Mouse (Mus musculus) heart, adult 2 months (tissue): ENCODE results near the gene Ern1. TPM values are rescaled to one million over a fixed set of nuclear protein-coding genes. Genes with fewer than 3 reads are reported as not detected.

Source experiments
- DNase-seq, 2 experiments: peaks; one replicate each; pipeline ENCODE4 v3.0.0; 2021
- H3K27ac ChIP-seq: fragments of 200-600 bp; 2 replicates; pipeline ENCODE4 v1.8.1; 2022
- H3K27me3 ChIP-seq: fragments of 200-500 bp; 2 replicates; pipeline ENCODE4 v1.6.1; 2012; ENCODE audit warnings: mild to moderate bottlenecking, low read length, inconsistent platforms, mixed read lengths; ENCODE audit not compliant: control insufficient read depth, insufficient read depth
- H3K36me3 ChIP-seq: fragments of 200-500 bp; 2 replicates; pipeline ENCODE4 v1.6.1; 2012; ENCODE audit warnings: low read length, inconsistent platforms; ENCODE audit not compliant: control insufficient read depth, insufficient read depth
- H3K4me1 ChIP-seq: fragments of 200-500 bp; 2 replicates; pipeline ENCODE4 v1.6.1; 2011; ENCODE audit warnings: low read length; ENCODE audit not compliant: control insufficient read depth, insufficient read depth
- H3K4me3 ChIP-seq: fragments of 200-600 bp; 2 replicates; pipeline ENCODE4 v1.8.1; 2022
- H3K79me2 ChIP-seq: fragments of 200-500 bp; replicated peaks from 2 replicates; pipeline ENCODE4 v1.6.1; 2012; ENCODE audit warnings: mild to moderate bottlenecking, inconsistent platforms, low read length, moderate library complexity, mixed read lengths; ENCODE audit not compliant: control insufficient read depth, insufficient read depth
- H3K9ac ChIP-seq: fragments of 200-500 bp; 2 replicates; pipeline ENCODE4 v1.6.1; 2012; ENCODE audit warnings: low read depth, mild to moderate bottlenecking, control low read depth, inconsistent platforms, low read length, mixed read lengths
- CTCF ChIP-seq: fragments of 200-600 bp; IDR thresholded peaks from 2 replicates; pipeline ENCODE4 v1.8.1; 2022; ENCODE audit warnings: antibody characterized with exemption, mild to moderate bottlenecking, moderate library complexity
- EP300 ChIP-seq: fragments of 200-500 bp; IDR thresholded peaks from 2 replicates; pipeline ENCODE4 v1.6.1; 2011; ENCODE audit warnings: low read depth, low read length, control low read depth; ENCODE audit not compliant: insufficient read depth
- POLR2A ChIP-seq: fragments of 200-500 bp; IDR thresholded peaks from 2 replicates; pipeline ENCODE4 v1.6.1; 2011; ENCODE audit warnings: mild to moderate bottlenecking, low read depth, low read length, control low read depth; ENCODE audit not compliant: insufficient read depth
- WGBS: fragments of 180-500 bp; shearing (Covaris S2); methylation state at CpG from one replicate; pipeline ENCODE4 v1.1.7; 2018; 5-methylcytosine and 5-hydroxymethylcytosine counted together
- intact Hi-C: fragments of 180-260 bp; cut with DNase I; formaldehyde crosslinking; loops from one replicate; pipeline ENCODE4 v1.15.1; 2025
- polyA plus RNA-seq: library from polyadenylated mRNA; depleted of rRNA; stranded (reverse); fragments of >200 nt; gene quantifications from 2 replicates; pipeline ENCODE4 v1.2.3, GENCODE M21; 2012
- total RNA-seq, 2 experiments: library from RNA; stranded (reverse); gene quantifications; 2 replicates each; pipeline ENCODE4 v1.2.3; 2021

The Ern1 gene
- total and polyA plus RNA-seq, 3 experiments: 6.4 to 13.9 (median 10.2) TPM

DNA sequence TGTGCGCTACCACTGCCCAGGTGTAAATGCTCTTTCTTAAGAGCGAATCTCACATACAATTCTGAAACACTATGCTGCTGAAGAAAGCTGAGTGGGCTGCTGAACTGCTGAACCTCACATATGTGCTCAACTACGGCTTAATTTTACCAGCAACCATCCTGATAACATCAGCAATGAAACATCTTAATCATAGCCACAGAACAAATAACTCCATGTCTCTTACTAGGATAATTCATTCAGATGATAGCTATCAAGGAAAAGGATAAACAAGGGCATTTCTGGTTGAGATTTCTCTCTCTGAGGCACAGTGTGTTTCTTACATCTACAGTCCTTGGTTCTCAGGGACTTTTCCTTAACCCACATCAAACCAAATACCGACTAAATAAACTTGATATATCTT, 2.8 kb downstream of the Ern1 start:
- TF ChIP-seq CTCF (no peak), POLR2A (no peak), EP300 (no peak)
- Histone ChIP-seq H3K4me3 (no peak overlapping the region), H3K27me3 (no peaks in the 10 kb centered on the region), H3K4me1 (peaks cover 1% of the 10 kb centered on the region; the same call in 1 of the 2 replicates), H3K9ac (no peak overlapping the region), H3K79me2 (0 out of 2 replicates have a peak, but pooled peaks cover 5% of the 10 kb centered on the region), H3K36me3 (0 out of 2 replicates have a peak, but pooled peaks cover 2% of the 10 kb centered on the region), H3K27ac (no peak overlapping the region)
- DNase-seq: no peak
- intact Hi-C loops: no loop called here
- WGBS: 92% methylated on average over 4 of the region's 4 CpGs

DNA sequence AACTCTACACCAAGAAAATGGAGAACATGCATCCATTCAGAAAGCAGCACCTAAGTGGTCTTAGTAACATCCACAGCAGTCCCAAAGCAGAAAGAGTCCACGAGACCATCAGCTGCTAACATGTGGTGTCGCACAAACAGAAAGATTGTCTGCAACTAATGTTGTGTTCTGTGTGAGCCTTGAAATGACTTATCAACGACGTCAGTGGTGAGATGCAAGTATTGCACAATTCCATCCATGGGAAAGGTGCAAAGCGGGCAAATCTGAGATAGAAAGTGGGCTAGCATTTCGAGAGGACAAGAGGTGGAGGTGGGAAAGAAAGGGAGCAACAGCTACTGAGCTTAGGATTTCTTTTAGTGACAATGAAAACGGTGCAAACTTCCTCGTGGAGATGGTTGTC, 4.8 kb downstream of the Ern1 start:
- 0 out of 2 replicates have a peak, but pooled peaks cover 5% of the 10 kb centered on the region for H3K79me2 ChIP-seq
- TF ChIP-seq POLR2A (no peak), CTCF (no peak), EP300 (no peak)
- H3K4me1 ChIP-seq: peaks cover 2% of the 10 kb centered on the region; the same call in 1 of the 2 replicates
- no peaks in the 10 kb centered on the region for H3K27me3 ChIP-seq
- intact Hi-C loops: no loop called here
- H3K9ac ChIP-seq: no peak overlapping the region
- WGBS: 81% methylated on average over 8 of the region's 8 CpGs
- H3K36me3 ChIP-seq: 0 out of 2 replicates have a peak, but pooled peaks cover 2% of the 10 kb centered on the region
- no peak overlapping the region for H3K27ac ChIP-seq
- DNase-seq: no peak
- no peak overlapping the region for H3K4me3 ChIP-seq

DNA sequence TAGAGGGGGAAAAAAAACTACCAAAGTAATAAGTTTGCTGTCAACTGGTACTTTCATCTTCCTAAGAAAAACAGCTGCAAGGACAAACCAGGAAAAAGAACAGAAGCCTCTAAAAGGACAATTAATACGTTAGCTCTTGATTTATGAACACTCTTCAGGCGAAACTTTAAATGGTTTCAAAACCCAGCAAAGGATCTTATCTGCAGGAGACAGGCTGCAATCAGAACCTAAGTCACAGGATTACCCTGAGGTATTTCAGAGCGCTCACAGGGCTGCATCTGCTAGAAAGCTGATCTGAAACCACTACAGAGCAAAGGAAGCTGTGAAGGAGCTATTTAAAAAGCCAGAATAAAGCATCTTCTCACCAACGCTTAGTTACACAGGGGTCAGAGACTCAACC, 6.0 kb downstream of the Ern1 start:
- H3K9ac ChIP-seq: no peak overlapping the region
- WGBS: 79% methylated on average over 4 of the region's 4 CpGs
- peaks cover 2% of the 10 kb centered on the region; the same call in 1 of the 2 replicates for H3K4me1 ChIP-seq
- H3K79me2 ChIP-seq: 0 out of 2 replicates have a peak, but pooled peaks cover 5% of the 10 kb centered on the region
- intact Hi-C loops: no loop called here
- H3K27me3 ChIP-seq: no peaks in the 10 kb centered on the region
- H3K27ac ChIP-seq: no peak overlapping the region
- TF ChIP-seq CTCF: no peak
- no peak for TF ChIP-seq EP300
- no peak for TF ChIP-seq POLR2A
- DNase-seq: no peak
- H3K36me3 ChIP-seq: 0 out of 2 replicates have a peak, but pooled peaks cover 2% of the 10 kb centered on the region
- no peak overlapping the region for H3K4me3 ChIP-seq

DNA sequence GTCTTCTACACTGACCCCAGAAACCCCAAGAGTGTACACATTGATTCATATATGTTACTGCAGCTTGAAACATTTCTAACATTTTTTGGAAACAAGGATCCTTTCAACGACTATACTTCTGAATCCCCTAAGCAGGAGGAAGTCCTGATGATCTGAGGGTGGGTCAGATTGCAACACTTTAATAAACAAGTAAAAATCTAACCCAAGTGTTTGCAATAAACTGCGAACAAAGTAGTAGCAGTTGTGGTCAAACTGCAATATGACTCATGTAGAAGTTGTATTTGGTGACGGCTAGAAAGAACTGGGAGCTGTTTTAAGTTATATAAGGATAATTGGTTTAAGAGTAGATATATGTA, 7.1 kb downstream of the Ern1 start:
- Histone ChIP-seq H3K27me3 (no peaks in the 10 kb centered on the region), H3K4me3 (no peak overlapping the region), H3K79me2 (0 out of 2 replicates have a peak, but pooled peaks cover 5% of the 10 kb centered on the region), H3K4me1 (peaks cover 2% of the 10 kb centered on the region; the same call in 1 of the 2 replicates), H3K9ac (no peak overlapping the region), H3K36me3 (no peaks in the 10 kb centered on the region), H3K27ac (no peak overlapping the region)
- whole genome bisulfite sequencing: 75% methylated on average over 3 of the region's 3 CpGs
- TF ChIP-seq CTCF: no peak
- TF ChIP-seq EP300: no peak
- TF ChIP-seq POLR2A: no peak
- intact Hi-C loops: no loop called here
- no peak for DNase-seq

DNA sequence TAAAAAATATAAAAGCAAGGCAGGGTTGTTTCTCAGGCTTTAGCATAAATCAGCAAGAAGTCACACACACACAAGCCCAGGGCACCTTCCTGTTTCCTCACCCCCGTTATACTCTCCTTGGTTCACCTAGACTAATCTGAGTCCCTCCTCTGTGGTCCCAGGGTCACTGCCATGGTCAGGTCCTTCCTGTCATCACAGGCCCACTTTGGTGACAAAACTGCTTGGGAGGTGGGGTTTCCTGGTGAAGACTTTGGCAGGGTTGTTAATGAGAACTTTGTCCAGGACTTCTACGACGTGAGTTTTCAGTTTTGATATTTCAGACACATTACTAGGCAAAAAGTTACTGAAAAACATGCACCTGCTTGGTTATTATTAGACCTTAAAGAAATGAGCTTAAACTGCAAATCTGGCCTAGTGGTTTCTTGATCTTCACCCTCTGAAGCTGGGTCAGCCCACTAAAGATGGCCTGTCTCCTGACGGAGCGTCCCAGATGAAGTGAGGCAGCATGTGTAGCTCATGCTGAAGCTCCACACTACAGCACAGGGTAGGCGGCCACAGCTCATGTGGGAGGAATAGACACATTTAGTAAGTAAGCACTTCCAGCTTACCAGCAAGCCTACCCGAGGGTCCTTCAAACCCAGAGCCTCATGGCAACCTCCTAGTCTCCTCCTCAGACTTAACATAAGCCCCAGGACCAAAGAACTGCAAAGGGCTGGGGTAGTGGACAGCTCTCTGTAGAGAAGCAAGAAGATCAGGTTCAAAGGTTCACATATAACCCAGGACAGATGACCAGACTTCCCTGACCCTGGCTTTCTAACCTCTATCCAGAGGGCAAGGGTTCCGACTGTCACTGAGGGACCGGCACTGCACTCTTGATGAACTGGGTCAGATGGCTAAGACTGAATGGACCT, 7.8 kb downstream of the Ern1 start:
- 66% methylated on average over 9 of the region's 9 CpGs for WGBS
- no peak for TF ChIP-seq CTCF
- no peak for TF ChIP-seq EP300
- TF ChIP-seq POLR2A: no peak
- Histone ChIP-seq H3K27me3 (no peaks in the 10 kb centered on the region), H3K79me2 (0 out of 2 replicates have a peak, but pooled peaks cover 5% of the 10 kb centered on the region), H3K4me3 (no peak overlapping the region), H3K4me1 (peaks cover 2% of the 10 kb centered on the region; the same call in 1 of the 2 replicates), H3K27ac (no peak overlapping the region), H3K36me3 (no peaks in the 10 kb centered on the region), H3K9ac (no peak overlapping the region)
- intact Hi-C loops: no loop called here
- DNase-seq: no peak

DNA sequence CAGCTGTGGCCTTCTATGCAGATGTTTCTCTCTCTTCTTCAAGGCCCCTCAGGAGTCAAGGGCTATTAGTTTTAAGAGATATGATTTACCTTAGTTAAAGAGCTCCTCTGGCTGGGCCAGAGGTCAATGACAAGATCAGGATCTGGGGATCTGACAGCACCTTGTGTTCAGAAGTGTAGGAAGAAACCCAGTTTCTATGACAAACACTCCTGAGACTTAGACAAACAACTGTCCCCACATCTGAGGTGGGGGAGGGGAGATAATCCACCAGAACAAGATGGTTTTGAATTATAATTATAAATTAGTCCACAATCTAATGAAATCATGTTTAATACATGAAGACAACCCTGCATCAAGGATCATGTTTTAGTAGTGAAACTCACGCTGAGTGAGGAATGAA, 8.9 kb downstream of the Ern1 start:
- intact Hi-C loops: no loop called here
- no peak overlapping the region for H3K4me3 ChIP-seq
- H3K27ac ChIP-seq: no peak overlapping the region
- TF ChIP-seq POLR2A (no peak), EP300 (no peak), CTCF (no peak)
- 74% methylated on average over 1 of the region's 1 CpGs for WGBS
- no peak for DNase-seq
- H3K4me1 ChIP-seq: peaks cover 2% of the 10 kb centered on the region; the same call in 1 of the 2 replicates
- H3K27me3 ChIP-seq: no peaks in the 10 kb centered on the region
- H3K9ac ChIP-seq: no peak overlapping the region
- H3K36me3 ChIP-seq: no peaks in the 10 kb centered on the region
- H3K79me2 ChIP-seq: 0 out of 2 replicates have a peak, but pooled peaks cover 4% of the 10 kb centered on the region
